ENCODE assay signal across 12 mouse cellular contexts in the genomic region with DNA sequence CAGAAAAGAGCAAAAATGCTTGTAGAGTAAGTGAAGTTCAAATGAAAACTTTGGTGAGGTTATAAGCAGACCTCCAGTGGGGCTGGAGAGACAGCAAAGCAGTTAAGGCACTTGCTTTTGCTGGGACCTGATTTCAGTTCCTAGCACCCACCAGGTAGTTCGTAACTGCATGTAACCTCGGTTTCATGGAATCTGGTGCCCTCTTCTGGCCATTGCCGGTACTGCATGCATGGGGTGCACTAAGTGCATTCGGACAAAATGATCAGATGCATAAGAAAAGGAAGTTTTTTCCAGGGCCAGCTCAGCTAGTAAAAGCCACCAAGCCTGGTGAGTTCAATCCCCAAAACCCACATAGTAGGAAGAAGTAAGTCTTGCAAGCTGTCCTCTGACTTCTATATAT. TPM values are rescaled to one million over a fixed set of nuclear protein-coding genes. Genes with fewer than 3 reads are reported as not detected.
A peak's percentile ranks its signal among the peaks of the same experiment; 100 is the strongest.
DNase-seq lines count a peak whose midpoint lies in the region; ATAC-seq and TF ChIP-seq lines count a peak whose summit lies in the region.
"Had no signal": no experiment of that assay in that cellular context is flagged by ENCODE, and none has a peak within 500 bp of the region (broad histone marks: within the 10 kb centered on the region; RNA-seq: fewer than 3 reads in every experiment).

No protein-coding gene starts in this region.

- no peak overlapping the region for H3K4me3 ChIP-seq in intestine, postnatal 0 days (ENCODE audit: low read depth, low read length)
- H3K4me3 ChIP-seq in intestine, embryonic 15.5 days (replicated peaks): no peak overlapping the region
- no peak overlapping the region for H3K4me3 ChIP-seq in bone marrow, adult 2 months (replicated peaks; ENCODE audit: control insufficient read depth, low read depth, low read length)
- H3K4me3 ChIP-seq: heart, embryonic 12.5 days had no signal

- H3K9me3 ChIP-seq in intestine, postnatal 0 days (ENCODE audit: control insufficient read depth): peaks cover 4% of the 10 kb centered on the region
- H3K9me3 ChIP-seq in intestine, embryonic 15.5 days: 0 out of 2 replicates have a peak, but pooled peaks cover 4% of the 10 kb centered on the region

- 78% methylated on average over 4 of the region's 4 CpGs for WGBS in intestine, postnatal 0 days
- 76% methylated on average over 4 of the region's 4 CpGs for WGBS in intestine, embryonic 15.5 days
- WGBS in bone marrow, adult 2 months: 70% methylated on average over 4 of the region's 4 CpGs

- peak; percentile 23 for DNase-seq in right cerebral cortex, postnatal 4 days
- DNase-seq in right cerebral cortex, adult 2 months (ENCODE audit: low spot score in 2 of 2): no peak
- peak; percentile 32 for DNase-seq in thymus, postnatal 14 days
- DNase-seq in neural tube, embryonic 10.5 days (ENCODE audit: extremely low spot score, low spot score): no peak
- no peak for DNase-seq in cerebellum, adult 9-11 months
- DNase-seq: lung, postnatal 10 days had no signal

- ATAC-seq in intestine, postnatal 0 days: no peak
- ATAC-seq in intestine, embryonic 15.5 days: no peak
- ATAC-seq: forebrain, embryonic 14.5 days; inflammation-experienced regulatory T-cells, adult 6 months had no signal

- H3K27ac ChIP-seq in intestine, postnatal 0 days (ENCODE audit: low read depth, low read length): no peak overlapping the region
- no peak overlapping the region for H3K27ac ChIP-seq in intestine, embryonic 15.5 days
- no peak overlapping the region for H3K27ac ChIP-seq in bone marrow, adult 2 months (ENCODE audit: control insufficient read depth, insufficient read depth, low read depth, low read length, poor library complexity)

- no peak for TF ChIP-seq POLR2A in bone marrow, adult 2 months (IDR thresholded peaks at IDR 0.05; ENCODE audit: borderline replicate concordance, control insufficient read depth, low read depth, low read length)

- H3K36me3 ChIP-seq in intestine, postnatal 0 days (ENCODE audit: control insufficient read depth, insufficient read depth): no peaks in the 10 kb centered on the region
- H3K36me3 ChIP-seq in intestine, embryonic 15.5 days: no peaks in the 10 kb centered on the region
- H3K36me3 ChIP-seq: heart, embryonic 12.5 days had no signal

- H3K9ac ChIP-seq in intestine, postnatal 0 days (ENCODE audit: low read depth, low read length): no peak overlapping the region
- H3K9ac ChIP-seq in intestine, embryonic 15.5 days: no peak overlapping the region
- H3K9ac ChIP-seq: heart, embryonic 12.5 days had no signal

- H3K27me3 ChIP-seq in intestine, postnatal 0 days (replicated peaks; ENCODE audit: control insufficient read depth, insufficient read depth, low read length): no peaks in the 10 kb centered on the region
- no peaks in the 10 kb centered on the region for H3K27me3 ChIP-seq in intestine, embryonic 15.5 days (replicated peaks)
- H3K27me3 ChIP-seq: heart, embryonic 12.5 days had no signal

- no peak overlapping the region for H3K4me2 ChIP-seq in intestine, postnatal 0 days (replicated peaks; ENCODE audit: low read depth)
- no peak overlapping the region for H3K4me2 ChIP-seq in intestine, embryonic 15.5 days (replicated peaks)
- H3K4me2 ChIP-seq: heart, embryonic 12.5 days had no signal

- H3K4me1 ChIP-seq in intestine, postnatal 0 days (replicated peaks; ENCODE audit: control insufficient read depth, insufficient read depth, low read length): no peaks in the 10 kb centered on the region
- H3K4me1 ChIP-seq in intestine, embryonic 15.5 days (replicated peaks): no peaks in the 10 kb centered on the region
- H3K4me1 ChIP-seq in bone marrow, adult 2 months (ENCODE audit: control insufficient read depth, insufficient read depth, low read length): no peaks in the 10 kb centered on the region

- TF ChIP-seq CTCF in intestine, postnatal 0 days (IDR thresholded peaks at IDR 0.05; ENCODE audit: low read depth): peak; percentile 71
- TF ChIP-seq CTCF in bone marrow, adult 2 months (IDR thresholded peaks at IDR 0.05; ENCODE audit: control insufficient read depth, insufficient read depth, low read length): peak; percentile 61

RNA-seq across cellular contexts. Expression of gene Gnpnat1, which starts 27.3 kb away (rescaled TPM):
- 37.8 and 40.9 TPM in 2 replicates for polyA plus RNA-seq in intestine, postnatal 0 days (2015; fragmentation: Nextera tagmentation; extraction: Ambion mirVana)
- polyA plus RNA-seq in intestine, embryonic 15.5 days (2015; fragmentation: Nextera tagmentation; extraction: Ambion mirVana): 60.0 and 69.2 TPM in 2 replicates
- polyA plus RNA-seq in bone marrow, adult 2 months (2011; ENCODE audit: insufficient read depth, insufficient read length, low replicate concordance, missing spikeins): 9.9 and 16.2 TPM in 2 replicates

Comparison
In these comparisons a context has a peak if more than half of its experiments do, and no peak if none do; other contexts are left out.
1. DNase-seq: peak in right cerebral cortex, postnatal 4 days (single experiment) and thymus, postnatal 14 days (single experiment); none in right cerebral cortex, adult 2 months (0 of 2), neural tube, embryonic 10.5 days (single experiment) and cerebellum, adult 9-11 months (single experiment).